Mouse (Mus musculus) forebrain, embryonic 11.5 days (tissue): ENCODE results near the gene B230307C23Rik. TPM values are rescaled to one million over a fixed set of nuclear protein-coding genes. Genes with fewer than 3 reads are reported as not detected.

Experiments used
- ATAC-seq: fragments of 200-750 bp; cut with Nextera tagmentation; replicated peaks from 2 replicates; pipeline ENCODE4 v1.8.0; 2017; ENCODE audit warnings: moderate TSS enrichment; ENCODE audit not compliant: low FRiP score
- DNase-seq: peaks from one replicate; pipeline ENCODE4 v3.0.0-alpha.2; 2017; ENCODE audit warnings: low spot score
- H3K27ac ChIP-seq: fragments of 300-500 bp; sonication (generic); 2 replicates; pipeline ENCODE4 v1.5.1; 2014; ENCODE audit warnings: low read depth, low read length
- H3K27me3 ChIP-seq: fragments of 300-500 bp; sonication (generic); 2 replicates; pipeline ENCODE4 v1.6.1; 2014; ENCODE audit warnings: mild to moderate bottlenecking, low read length, mixed read lengths; ENCODE audit not compliant: control insufficient read depth, insufficient read depth
- H3K36me3 ChIP-seq: fragments of 300-500 bp; sonication (generic); 2 replicates; pipeline ENCODE4 v1.6.1; 2014; ENCODE audit warnings: mild to moderate bottlenecking, low read length, moderate library complexity, mixed read lengths; ENCODE audit not compliant: control insufficient read depth, insufficient read depth
- H3K4me1 ChIP-seq: fragments of 300-500 bp; sonication (generic); replicated peaks from 2 replicates; pipeline ENCODE4 v1.6.1; 2014; ENCODE audit warnings: low read length, mixed read lengths; ENCODE audit not compliant: control insufficient read depth, insufficient read depth
- H3K4me2 ChIP-seq: fragments of 300-500 bp; sonication (generic); 2 replicates; pipeline ENCODE4 v1.6.1; 2014; ENCODE audit warnings: low read depth, mild to moderate bottlenecking, low read length, moderate library complexity, mixed read lengths; ENCODE audit not compliant: severe bottlenecking
- H3K4me3 ChIP-seq: fragments of 300-500 bp; sonication (generic); 2 replicates; pipeline ENCODE4 v1.5.1; 2014; ENCODE audit warnings: low read depth, low read length
- H3K9ac ChIP-seq: fragments of 300-500 bp; sonication (generic); 2 replicates; pipeline ENCODE4 v1.6.1; 2014; ENCODE audit warnings: low read length
- H3K9me3 ChIP-seq: fragments of 300-500 bp; sonication (generic); 2 replicates; pipeline ENCODE4 v1.6.1; 2016; ENCODE audit warnings: low read length, mixed read lengths; ENCODE audit not compliant: control insufficient read depth
- WGBS: fragments of 180-500 bp; shearing (Covaris S2); extraction: QIAGEN DNeasy Blood & Tissue Kit; methylation state at CpG from one replicate; pipeline ENCODE4 v1.1.7; 2014; 5-methylcytosine and 5-hydroxymethylcytosine counted together
- polyA plus RNA-seq: library from polyadenylated mRNA; unstranded; fragments of >200 nt; fragmentation: Nextera tagmentation; extraction: Ambion mirVana; gene quantifications from 2 replicates; pipeline ENCODE4 v1.2.1, GENCODE M21; 2014

B230307C23Rik gene
- polyA plus RNA-seq, 1 experiment from 2014 or later, result 20.0 TPM

DNA sequence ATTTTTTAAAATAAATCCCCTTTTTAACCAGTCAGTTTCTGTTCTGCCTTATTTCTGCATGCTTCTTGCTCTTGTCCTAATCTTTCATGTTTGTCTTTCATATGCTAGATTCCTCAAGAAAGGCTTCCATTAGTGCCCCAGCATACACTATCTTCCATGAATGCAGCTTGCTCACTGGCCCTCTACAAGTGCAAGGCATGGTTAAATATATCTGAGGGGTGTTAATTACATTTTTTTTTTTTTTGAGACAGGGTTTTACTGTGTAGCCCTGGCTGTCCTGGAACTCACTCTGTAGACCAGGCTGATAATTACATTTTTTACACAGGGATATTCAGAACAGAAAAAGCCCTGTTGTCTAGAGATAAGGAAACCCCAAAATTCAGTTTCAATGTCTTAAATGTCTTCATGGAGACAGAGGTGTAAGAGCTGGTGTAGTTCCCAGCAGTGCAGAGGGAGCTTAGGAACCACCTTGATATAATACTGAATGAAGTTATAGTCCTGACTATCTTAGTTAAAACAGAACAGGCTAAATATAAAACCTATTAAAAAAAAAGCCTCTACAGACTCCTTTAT lies 38.6 kb upstream of the B230307C23Rik start:
- ATAC-seq, result no peak
- H3K4me3 ChIP-seq, result no peak overlapping the region

DNA sequence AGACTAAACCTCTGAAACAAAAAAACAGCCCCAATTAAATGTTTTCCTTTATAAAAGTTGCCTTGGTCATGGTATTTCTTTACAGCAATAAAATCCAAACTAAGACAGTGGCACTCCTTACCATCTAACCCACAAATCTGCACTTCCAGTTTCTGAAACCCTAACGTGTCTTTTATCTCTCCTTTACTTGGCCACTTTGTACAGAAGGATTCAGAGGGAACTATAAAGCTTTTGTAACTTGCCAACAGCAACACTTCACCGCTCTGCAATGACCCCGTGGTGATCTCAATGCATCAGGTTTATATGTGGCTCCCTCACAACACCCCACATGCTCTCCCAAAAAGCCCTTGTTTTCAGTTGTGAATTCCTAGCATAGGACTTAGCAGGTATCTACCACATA lies 36.8 kb upstream of the B230307C23Rik start:
- H3K4me3 ChIP-seq, result no peak overlapping the region
- DNase-seq (no peak), ATAC-seq (no peak)
- no peaks in the 10 kb centered on the region for H3K4me1 ChIP-seq
- no peak overlapping the region for H3K27ac ChIP-seq
- no peaks in the 10 kb centered on the region for H3K9me3 ChIP-seq
- no peak overlapping the region for H3K4me2 ChIP-seq
- H3K27me3 ChIP-seq, result no peaks in the 10 kb centered on the region
- H3K36me3 ChIP-seq, result no peaks in the 10 kb centered on the region
- no peak overlapping the region for H3K9ac ChIP-seq
- WGBS, result 93% methylated on average over 3 of the region's 3 CpGs

More for the DNA sequence above, 38.6 kb upstream of the B230307C23Rik start:
- H3K9me3 ChIP-seq, result no peaks in the 10 kb centered on the region
- no peak for DNase-seq
- H3K36me3 ChIP-seq, result no peaks in the 10 kb centered on the region
- H3K27ac ChIP-seq, result no peak overlapping the region
- no peaks in the 10 kb centered on the region for H3K4me1 ChIP-seq
- H3K27me3 ChIP-seq, result no peaks in the 10 kb centered on the region
- no peak overlapping the region for H3K9ac ChIP-seq
- no peak overlapping the region for H3K4me2 ChIP-seq

DNA sequence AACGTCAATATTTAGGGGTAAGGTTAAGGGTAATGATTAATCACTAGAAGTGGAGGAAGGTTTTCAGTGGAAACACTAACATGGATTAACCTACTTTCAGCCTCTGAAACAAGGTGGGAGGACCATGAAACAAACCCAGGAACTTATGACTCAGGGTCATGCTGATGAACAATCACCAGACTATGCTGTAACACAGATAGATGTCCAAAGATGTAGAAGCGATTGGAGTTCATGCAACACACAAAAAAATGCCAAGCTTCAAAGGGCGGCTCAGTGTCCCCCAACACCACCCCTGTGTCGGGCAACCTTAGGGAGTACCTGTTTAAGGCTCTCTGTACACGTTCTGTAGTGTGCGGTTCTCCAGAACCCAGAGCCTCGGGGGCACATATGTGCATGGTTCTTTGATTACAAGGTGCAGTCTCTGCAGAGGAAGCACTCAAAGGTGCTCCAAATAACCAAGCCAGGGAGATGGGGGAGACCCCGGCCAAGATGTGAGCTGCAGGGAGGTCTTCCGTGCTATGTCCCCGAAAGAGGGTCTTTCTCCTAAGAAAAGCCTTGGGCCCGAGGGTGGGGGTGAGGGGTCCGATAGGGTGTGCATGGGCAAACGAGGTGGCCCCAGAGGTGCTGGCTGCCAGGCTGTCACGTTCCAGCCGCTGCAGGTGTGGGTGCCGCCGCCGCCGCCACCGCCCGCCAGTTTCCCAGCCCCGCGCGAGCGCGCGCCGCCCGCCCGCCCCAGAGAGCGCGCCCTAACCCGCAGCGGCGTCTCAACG lies 35.5 kb upstream of the B230307C23Rik start:
- no peak for DNase-seq
- H3K27ac ChIP-seq, result peak overlapping the region; percentile 86; the same call in 1 of the 2 replicates
- WGBS, result 10% methylated on average over 34 of the region's 36 CpGs
- no peaks in the 10 kb centered on the region for H3K9me3 ChIP-seq
- H3K27me3 ChIP-seq, result no peaks in the 10 kb centered on the region
- peak overlapping the region; percentile 93 for H3K9ac ChIP-seq
- peak overlapping the region; percentile 77 for H3K4me3 ChIP-seq
- H3K4me2 ChIP-seq, result peak overlapping the region; percentile 52
- no peaks in the 10 kb centered on the region for H3K4me1 ChIP-seq
- H3K36me3 ChIP-seq, result no peaks in the 10 kb centered on the region
- no peak; the same call in 1 of the 2 replicates for ATAC-seq

DNA sequence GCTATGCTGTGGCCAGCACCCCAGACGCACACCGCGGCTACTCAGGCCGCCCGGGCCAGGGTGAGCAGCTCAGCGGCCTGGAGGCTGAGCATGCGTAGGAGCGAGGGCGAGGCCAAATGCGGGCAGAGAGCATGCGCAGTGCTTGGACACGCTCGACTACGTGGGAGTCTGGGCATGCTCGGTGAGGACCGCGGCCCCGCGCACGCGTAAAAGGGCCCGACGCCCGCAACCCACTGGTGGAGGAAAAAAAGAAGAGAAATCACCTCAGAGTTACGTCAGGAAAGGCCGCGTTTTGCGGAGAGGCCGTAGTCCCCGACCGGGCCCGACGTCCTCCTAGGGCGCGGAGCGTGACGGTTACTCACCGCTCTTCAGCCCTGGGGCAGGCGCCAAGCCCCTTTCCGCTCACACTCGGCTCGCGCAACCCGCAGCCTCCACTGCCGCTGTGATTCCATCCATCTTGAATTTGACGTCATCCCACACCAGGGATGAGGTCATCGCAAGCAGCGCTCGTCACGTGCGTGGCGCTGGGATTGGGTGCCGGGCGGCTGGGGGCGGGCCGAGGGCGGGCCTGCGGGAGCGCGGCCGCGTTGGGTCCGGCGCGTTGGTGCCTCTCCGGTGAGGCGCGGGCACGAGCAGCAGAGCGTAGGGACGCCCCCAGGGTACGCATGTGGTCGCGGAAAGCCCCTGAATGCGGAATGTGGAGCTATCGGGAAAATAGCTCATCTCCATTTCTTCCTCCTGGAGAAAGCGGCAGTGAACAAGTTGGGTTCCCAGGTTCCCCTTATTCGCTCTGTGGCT lies 34.8 kb upstream of the B230307C23Rik start, which contains the start of the genes C2cd2 and Zbtb21:
C2cd2 (minus strand) TSS at position 448 of the 798 bp plus-strand sequence.
Zbtb21 (minus strand) TSS at position 472 of the 798 bp plus-strand sequence.
- peak within 1 kb of the TSS; percentile 86 for H3K27ac ChIP-seq
- H3K27me3 ChIP-seq, result no peaks in the 10 kb centered on the region
- no peaks in the 10 kb centered on the region for H3K4me1 ChIP-seq
- H3K9ac ChIP-seq, result peak within 1 kb of the TSS; percentile 93
- peak within 1 kb of the TSS; percentile 77 for H3K4me3 ChIP-seq
- no peaks in the 10 kb centered on the region for H3K9me3 ChIP-seq
- WGBS, result under 1% methylated on average over 78 of the region's 78 CpGs
- DNase-seq (peak; percentile 98), ATAC-seq (peak; percentile 99)
- H3K4me2 ChIP-seq, result peak within 1 kb of the TSS; percentile 52
- no peaks in the 10 kb centered on the region for H3K36me3 ChIP-seq

DNA sequence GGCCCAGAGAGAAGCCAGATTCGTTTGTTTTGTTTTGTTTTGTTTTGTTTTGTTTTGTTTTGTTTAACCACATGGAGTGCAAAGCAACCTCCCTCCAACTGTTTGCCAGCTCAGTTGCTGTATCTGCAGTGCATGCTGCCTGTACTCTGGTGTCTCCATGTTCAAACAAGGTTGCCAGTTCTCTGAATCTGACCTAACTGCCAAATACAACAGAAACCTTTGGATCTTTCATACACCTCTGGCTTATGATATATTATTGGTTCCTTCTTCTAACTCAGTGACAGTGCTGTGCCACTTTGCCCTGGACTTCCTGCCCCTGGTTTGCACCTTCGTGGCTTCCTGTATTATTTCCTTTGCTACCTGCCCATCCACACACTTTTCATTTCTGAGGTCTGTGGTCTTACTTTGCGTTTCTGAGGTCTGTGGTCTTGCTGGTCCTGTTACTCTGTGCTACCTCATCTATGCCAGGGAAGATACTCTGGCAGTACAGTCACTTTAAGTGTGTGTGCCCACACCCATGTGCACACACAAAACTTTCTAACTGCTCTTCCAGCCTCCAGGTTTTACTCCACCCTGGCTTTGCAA lies 33.1 kb upstream of the B230307C23Rik start:
- ATAC-seq (no peak), DNase-seq (no peak)
- Histone ChIP-seq H3K27ac (no peak overlapping the region), H3K27me3 (no peaks in the 10 kb centered on the region), H3K4me3 (no peak overlapping the region), H3K4me2 (no peak overlapping the region), H3K9me3 (no peaks in the 10 kb centered on the region), H3K4me1 (no peaks in the 10 kb centered on the region), H3K36me3 (no peaks in the 10 kb centered on the region), H3K9ac (no peak overlapping the region)
- 91% methylated on average over 3 of the region's 3 CpGs for WGBS

DNA sequence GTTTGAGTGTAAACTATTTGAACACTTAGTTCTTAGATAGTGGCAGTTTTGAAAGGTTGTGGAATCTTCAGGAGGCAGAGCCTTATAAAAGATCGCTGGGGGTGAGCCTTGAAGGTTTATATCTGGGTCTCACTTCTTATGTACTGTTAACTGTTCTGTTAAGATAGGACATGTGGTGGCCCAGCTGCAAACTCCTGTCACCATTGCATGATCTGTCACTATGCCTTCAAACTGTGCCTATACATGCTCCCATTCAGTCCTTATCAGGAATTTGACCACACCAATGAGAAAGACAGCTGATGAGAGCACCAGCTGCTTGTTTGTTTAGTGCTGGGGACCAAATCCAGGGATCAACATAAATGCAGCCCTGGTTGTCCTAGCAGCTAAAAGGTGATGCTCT lies 19.8 kb upstream of the B230307C23Rik start:
- Histone ChIP-seq H3K9ac (no peak overlapping the region), H3K4me2 (no peak overlapping the region), H3K36me3 (no peaks in the 10 kb centered on the region), H3K9me3 (no peaks in the 10 kb centered on the region), H3K27ac (no peak overlapping the region), H3K4me1 (no peaks in the 10 kb centered on the region), H3K4me3 (no peak overlapping the region), H3K27me3 (no peaks in the 10 kb centered on the region)
- no peak for ATAC-seq
- 79% methylated on average over 1 of the region's 1 CpGs for WGBS
- no peak for DNase-seq

DNA sequence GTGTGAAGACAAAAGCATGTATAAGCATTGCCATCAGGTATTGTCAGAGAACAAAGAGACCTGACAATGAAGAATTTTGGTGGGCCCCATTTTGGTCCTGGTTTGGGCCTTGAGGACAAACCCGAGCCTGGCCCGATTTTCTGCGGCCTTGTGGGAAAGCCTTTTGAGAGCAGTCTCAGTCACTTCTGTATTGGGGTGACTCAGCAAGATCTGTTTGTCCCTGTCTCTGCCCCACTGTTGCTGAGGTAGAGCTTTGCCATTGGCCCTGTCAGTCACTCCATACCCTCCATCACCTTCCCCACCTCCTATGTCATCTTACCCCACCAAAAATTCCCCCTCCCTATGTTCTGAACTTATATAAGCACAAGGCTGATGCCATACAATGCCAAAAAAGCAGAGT lies 19.4 kb upstream of the B230307C23Rik start:
- H3K4me2 ChIP-seq, result no peak overlapping the region
- no peaks in the 10 kb centered on the region for H3K9me3 ChIP-seq
- no peak overlapping the region for H3K27ac ChIP-seq
- no peaks in the 10 kb centered on the region for H3K36me3 ChIP-seq
- no peaks in the 10 kb centered on the region for H3K27me3 ChIP-seq
- WGBS, result 91% methylated on average over 3 of the region's 3 CpGs
- no peak for ATAC-seq
- no peaks in the 10 kb centered on the region for H3K4me1 ChIP-seq
- H3K4me3 ChIP-seq, result no peak overlapping the region
- no peak for DNase-seq
- H3K9ac ChIP-seq, result no peak overlapping the region

DNA sequence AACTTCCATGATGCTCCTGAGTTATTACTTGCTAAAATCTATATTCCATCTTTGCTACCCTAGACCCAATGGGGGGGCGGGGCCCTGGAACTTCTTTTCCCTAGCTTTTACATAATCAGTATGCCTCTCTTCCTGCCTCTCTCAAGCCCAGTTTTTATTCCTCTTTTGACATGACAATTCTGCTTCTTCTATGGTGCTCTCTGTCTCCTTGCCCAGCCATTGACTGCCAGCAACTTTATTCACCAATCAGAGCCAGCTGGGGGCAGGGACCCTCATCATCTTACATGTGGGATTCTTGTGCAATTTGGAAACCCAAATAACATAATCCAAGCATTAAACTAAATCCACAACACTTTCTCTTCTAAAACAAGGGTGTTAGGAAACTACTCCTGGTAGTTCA lies 15.8 kb upstream of the B230307C23Rik start:
- Histone ChIP-seq H3K4me2 (no peak overlapping the region), H3K27ac (no peak overlapping the region), H3K9me3 (no peaks in the 10 kb centered on the region), H3K27me3 (no peaks in the 10 kb centered on the region), H3K4me1 (no peaks in the 10 kb centered on the region), H3K9ac (no peak overlapping the region), H3K4me3 (no peak overlapping the region), H3K36me3 (no peaks in the 10 kb centered on the region)
- ATAC-seq, result no peak
- WGBS, result 88% methylated on average over 1 of the region's 1 CpGs
- no peak for DNase-seq
